ENCODE assay signal across 12 mouse cellular contexts in the genomic region with DNA sequence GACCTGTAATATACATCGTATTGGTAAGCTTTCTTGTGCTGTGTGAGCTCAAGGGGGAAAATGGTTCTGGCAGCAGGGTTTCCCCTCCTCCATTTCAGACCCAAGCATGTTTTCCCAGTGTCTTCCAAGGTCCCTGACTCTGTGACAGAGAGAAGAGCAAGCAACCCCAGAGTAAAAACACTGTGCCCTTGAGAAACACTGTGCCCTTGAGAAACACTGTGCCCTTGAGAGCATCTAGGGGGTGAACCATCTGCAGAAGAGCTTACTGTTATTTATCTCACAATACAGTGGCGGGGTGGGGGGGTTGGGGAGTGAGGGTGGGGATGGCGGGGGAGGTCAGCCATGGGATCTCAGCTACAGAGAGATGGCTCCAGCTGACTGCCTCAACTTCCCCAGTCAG.
"Had no signal": no experiment of that assay in that cellular context is flagged by ENCODE, and none has a peak within 500 bp of the region (broad histone marks: within the 10 kb centered on the region; RNA-seq: fewer than 3 reads in every experiment).

No protein-coding gene starts in this region.

- DNase-seq: gastrocnemius, adult 2 months; gastrocnemius, postnatal 10 days; gastrocnemius, postnatal 25 days; heart, adult 18-20 months; heart, postnatal 10 days; heart, postnatal 4 days; kidney, adult 18-20 months; kidney, adult 8-10 months; kidney, postnatal 10 days; kidney, postnatal 25 days; kidney, postnatal 4 days; liver had no signal
